Mouse (Mus musculus) embryonic facial prominence, embryonic 11.5 days (tissue): ENCODE measurements around the gene Tead1. TPM values are rescaled to one million over a fixed set of nuclear protein-coding genes. Genes with fewer than 3 reads are reported as not detected.
A peak's percentile ranks its signal among the peaks of the same experiment; 100 is the strongest.

Source experiments
- ATAC-seq: fragments of 200-750 bp; cut with Nextera tagmentation; replicated peaks from 2 replicates; pipeline ENCODE4 v1.8.0; 2017; ENCODE audit warnings: low read depth; ENCODE audit not compliant: insufficient number of reproducible peaks, low FRiP score, low TSS enrichment
- DNase-seq: peaks from one replicate; pipeline ENCODE4 v3.0.0-alpha.2; 2015; ENCODE audit warnings: low spot score
- H3K27ac ChIP-seq: fragments of 300-500 bp; sonication (generic); replicated peaks from 2 replicates; pipeline ENCODE4 v1.5.1; 2014; ENCODE audit warnings: mild to moderate bottlenecking, low read depth, low read length, control low read depth
- H3K27me3 ChIP-seq: fragments of 300-500 bp; sonication (generic); 2 replicates; pipeline ENCODE4 v1.6.1; 2014; ENCODE audit warnings: mild to moderate bottlenecking, low read length, moderate library complexity, mixed read lengths; ENCODE audit not compliant: control insufficient read depth, insufficient read depth
- H3K36me3 ChIP-seq: fragments of 300-500 bp; sonication (generic); replicated peaks from 2 replicates; pipeline ENCODE4 v1.6.1; 2014; ENCODE audit warnings: low read depth, mild to moderate bottlenecking, low read length, moderate library complexity, mixed read lengths; ENCODE audit not compliant: control insufficient read depth, insufficient read depth
- H3K4me1 ChIP-seq: fragments of 300-500 bp; sonication (generic); 2 replicates; pipeline ENCODE4 v1.6.1; 2014; ENCODE audit warnings: low read length, mixed read lengths; ENCODE audit not compliant: control insufficient read depth, insufficient read depth
- H3K4me2 ChIP-seq: fragments of 300-500 bp; sonication (generic); 2 replicates; pipeline ENCODE4 v1.6.1; 2014; ENCODE audit warnings: low read depth, mild to moderate bottlenecking, control low read depth, low read length, moderate library complexity
- H3K4me3 ChIP-seq: fragments of 300-500 bp; sonication (generic); 2 replicates; pipeline ENCODE4 v1.5.1; 2014; ENCODE audit warnings: low read depth, low read length, control low read depth
- H3K9ac ChIP-seq: fragments of 300-500 bp; sonication (generic); replicated peaks from 2 replicates; pipeline ENCODE4 v1.6.1; 2014; ENCODE audit warnings: mild to moderate bottlenecking, control low read depth, low read length
- H3K9me3 ChIP-seq: fragments of 300-500 bp; sonication (generic); replicated peaks from 2 replicates; pipeline ENCODE4 v1.6.1; 2016; ENCODE audit warnings: mild to moderate bottlenecking, low read length, inconsistent platforms, mixed read lengths; ENCODE audit not compliant: control insufficient read depth
- WGBS: fragments of 180-500 bp; shearing (Covaris S2); extraction: QIAGEN DNeasy Blood & Tissue Kit; methylation state at CpG from one replicate; pipeline ENCODE4 v1.1.7; 2014; 5-methylcytosine and 5-hydroxymethylcytosine counted together
- polyA plus RNA-seq: library from polyadenylated mRNA; unstranded; fragments of >200 nt; fragmentation: Nextera tagmentation; extraction: Ambion mirVana; gene quantifications from 2 replicates; pipeline ENCODE4 v1.2.1, GENCODE M21; 2014

The Tead1 gene
- polyA plus RNA-seq, 1 experiment from 2014 or later = 16.7 TPM

- H3K27me3 ChIP-seq = no peaks in the 10 kb centered on the region
- 21% methylated on average over 7 of the region's 7 CpGs for WGBS
- H3K4me2 ChIP-seq = no peak overlapping the region
- no peak overlapping the region for H3K4me3 ChIP-seq
- no peak overlapping the region for H3K9ac ChIP-seq
- H3K9me3 ChIP-seq = no peaks in the 10 kb centered on the region
- ATAC-seq (no peak), DNase-seq (no peak)
- H3K4me1 ChIP-seq = peaks cover 3% of the 10 kb centered on the region
- H3K36me3 ChIP-seq = no peaks in the 10 kb centered on the region
- H3K27ac ChIP-seq = 0 out of 2 replicates have a peak overlapping the region, but pooled peaks have one; percentile 28
Observed at GRCm38 (mm10) chr7:112856121-112856571, 177.0 kb downstream of the Tead1 start.

GRCm38 (mm10) chr7:112856583-112856982 lies 177.5 kb downstream of the Tead1 start:
- Histone ChIP-seq H3K27ac (no peak overlapping the region), H3K36me3 (no peaks in the 10 kb centered on the region; the same call in 1 of the 2 replicates), H3K4me1 (peaks cover 3% of the 10 kb centered on the region), H3K4me3 (no peak overlapping the region), H3K9me3 (no peaks in the 10 kb centered on the region), H3K4me2 (no peak overlapping the region), H3K27me3 (no peaks in the 10 kb centered on the region), H3K9ac (no peak overlapping the region)
- ATAC-seq = no peak
- 28% methylated on average over 10 of the region's 10 CpGs for WGBS
- peak; percentile 47 for DNase-seq

- H3K4me1 ChIP-seq = no peaks in the 10 kb centered on the region
- no peaks in the 10 kb centered on the region for H3K9me3 ChIP-seq
- no peak overlapping the region for H3K9ac ChIP-seq
- 89% methylated on average over 6 of the region's 6 CpGs for WGBS
- no peaks in the 10 kb centered on the region for H3K27me3 ChIP-seq
- H3K27ac ChIP-seq = no peak overlapping the region
- no peak overlapping the region for H3K4me2 ChIP-seq
- H3K36me3 ChIP-seq = no peaks in the 10 kb centered on the region; the same call in none of the 2 replicates
- no peak overlapping the region for H3K4me3 ChIP-seq
- DNase-seq (no peak), ATAC-seq (no peak)
Observed at GRCm38 (mm10) chr7:112859887-112860286, 180.8 kb downstream of the Tead1 start.

- Histone ChIP-seq H3K9me3 (no peaks in the 10 kb centered on the region), H3K36me3 (no peaks in the 10 kb centered on the region; the same call in none of the 2 replicates), H3K4me1 (no peaks in the 10 kb centered on the region), H3K4me2 (no peak overlapping the region), H3K27ac (no peak overlapping the region), H3K4me3 (no peak overlapping the region), H3K9ac (no peak overlapping the region), H3K27me3 (no peaks in the 10 kb centered on the region)
- 90% methylated on average over 5 of the region's 5 CpGs for WGBS
- ATAC-seq (no peak), DNase-seq (no peak)
Observed at GRCm38 (mm10) chr7:112862086-112862485, 183.0 kb downstream of the Tead1 start.

- Histone ChIP-seq H3K9me3 (no peaks in the 10 kb centered on the region), H3K4me2 (no peak overlapping the region), H3K27me3 (no peaks in the 10 kb centered on the region), H3K9ac (no peak overlapping the region), H3K36me3 (no peaks in the 10 kb centered on the region; the same call in none of the 2 replicates), H3K4me1 (no peaks in the 10 kb centered on the region), H3K27ac (no peak overlapping the region), H3K4me3 (no peak overlapping the region)
- ATAC-seq (no peak), DNase-seq (no peak)
- WGBS = 95% methylated on average over 8 of the region's 8 CpGs
Observed at GRCm38 (mm10) chr7:112864188-112864587, 185.1 kb downstream of the Tead1 start.

- ATAC-seq = no peak
- H3K4me1 ChIP-seq = no peaks in the 10 kb centered on the region
- no peak overlapping the region for H3K9ac ChIP-seq
- no peaks in the 10 kb centered on the region for H3K9me3 ChIP-seq
- WGBS = 10% methylated on average over 2 of the region's 2 CpGs
- H3K27ac ChIP-seq = no peak overlapping the region
- no peaks in the 10 kb centered on the region; the same call in none of the 2 replicates for H3K36me3 ChIP-seq
- no peak overlapping the region for H3K4me2 ChIP-seq
- peak; percentile 69 for DNase-seq
- H3K27me3 ChIP-seq = no peaks in the 10 kb centered on the region
- H3K4me3 ChIP-seq = no peak overlapping the region
Observed at GRCm38 (mm10) chr7:112865739-112866138, 186.6 kb downstream of the Tead1 start.

GRCm38 (mm10) chr7:112868551-112869465 lies 189.7 kb downstream of the Tead1 start:
- Histone ChIP-seq H3K4me3 (no peak overlapping the region), H3K27ac (0 out of 2 replicates have a peak overlapping the region, but pooled peaks have one; percentile 6), H3K4me1 (no peaks in the 10 kb centered on the region), H3K9ac (no peak overlapping the region), H3K4me2 (no peak overlapping the region), H3K27me3 (no peaks in the 10 kb centered on the region), H3K36me3 (no peaks in the 10 kb centered on the region), H3K9me3 (no peaks in the 10 kb centered on the region)
- DNase-seq (peak; percentile 85), ATAC-seq (0 out of 2 replicates have a peak, but pooled peaks have one; percentile 49)
- 45% methylated on average over 8 of the region's 8 CpGs for WGBS

GRCm38 (mm10) chr7:112871752-112872151 lies 192.6 kb downstream of the Tead1 start:
- no peak for DNase-seq
- H3K36me3 ChIP-seq = no peaks in the 10 kb centered on the region; the same call in 1 of the 2 replicates
- H3K27ac ChIP-seq = no peak overlapping the region
- WGBS = 80% methylated on average over 7 of the region's 7 CpGs
- no peak for ATAC-seq
- H3K9ac ChIP-seq = no peak overlapping the region
- no peak overlapping the region for H3K4me2 ChIP-seq
- H3K9me3 ChIP-seq = no peaks in the 10 kb centered on the region
- H3K4me3 ChIP-seq = no peak overlapping the region
- H3K27me3 ChIP-seq = no peaks in the 10 kb centered on the region
- no peaks in the 10 kb centered on the region for H3K4me1 ChIP-seq
